10 mouse cellular contexts compared by ENCODE assay signal in genomic region chr2:128318956-128319355, GRCm38 (mm10).
A peak's percentile ranks its signal among the peaks of the same experiment; 100 is the strongest.
DNase-seq lines count a peak whose midpoint lies in the region; ATAC-seq lines count a peak whose summit lies in the region.
"Had no signal": no experiment of that assay in that cellular context is flagged by ENCODE, and none has a peak within 500 bp of the region (broad histone marks: within the 10 kb centered on the region; RNA-seq: fewer than 3 reads in every experiment).

No protein-coding gene starts in this region.

- 25% methylated on average over 5 of the region's 5 CpGs for WGBS in kidney, embryonic 15.5 days
- WGBS in limb, embryonic 10.5 days, result 53% methylated on average over 5 of the region's 5 CpGs
- WGBS in forebrain, embryonic 14.5 days, result 84% methylated on average over 5 of the region's 5 CpGs

- no peaks in the 10 kb centered on the region for H3K36me3 ChIP-seq in kidney, embryonic 15.5 days
- no peaks in the 10 kb centered on the region for H3K36me3 ChIP-seq in limb, embryonic 10.5 days
- no peaks in the 10 kb centered on the region for H3K36me3 ChIP-seq in forebrain, embryonic 14.5 days (ENCODE audit: control insufficient read depth, insufficient read depth, low read length)

- DNase-seq in kidney, adult 9 months, result no peak
- peak; percentile 42 for DNase-seq in limb, embryonic 10.5 days (ENCODE audit: low spot score)
- peak; percentile 57 for DNase-seq in thymus, postnatal 14 days
- DNase-seq in spleen, postnatal 14 days (ENCODE audit: low spot score in 2 of 2), result no peak
- no peak for DNase-seq in frontal cortex, postnatal 14 days (ENCODE audit: low spot score in 2 of 2)
- no peak for DNase-seq in forebrain, embryonic 14.5 days (ENCODE audit: low spot score)
- DNase-seq: kidney, adult 11 months; lung, postnatal 4 days had no signal

- H3K4me2 ChIP-seq in kidney, embryonic 15.5 days, result no peak overlapping the region
- no peak overlapping the region for H3K4me2 ChIP-seq in forebrain, embryonic 14.5 days (ENCODE audit: low read length)

- no peaks in the 10 kb centered on the region for H3K9me3 ChIP-seq in kidney, embryonic 15.5 days (replicated peaks)
- no peaks in the 10 kb centered on the region for H3K9me3 ChIP-seq in limb, embryonic 10.5 days (replicated peaks)
- no peaks in the 10 kb centered on the region for H3K9me3 ChIP-seq in forebrain, embryonic 14.5 days (replicated peaks; ENCODE audit: control insufficient read depth, low read length)

- peaks cover 18% of the 10 kb centered on the region for H3K4me1 ChIP-seq in kidney, embryonic 15.5 days
- H3K4me1 ChIP-seq in limb, embryonic 10.5 days, result peaks cover 31% of the 10 kb centered on the region
- peaks cover 4% of the 10 kb centered on the region; the same call in 1 of the 2 replicates for H3K4me1 ChIP-seq in forebrain, embryonic 14.5 days (ENCODE audit: control insufficient read depth, insufficient read depth, low read length)

- peak; percentile 79 for ATAC-seq in kidney, embryonic 15.5 days (replicated peaks; ENCODE audit: low FRiP score)
- ATAC-seq in common myeloid progenitor, adult 5-6 weeks (replicated peaks; ENCODE audit: low read depth, poor library complexity, severe bottlenecking), result peak; percentile 51
- no peak for ATAC-seq in forebrain, embryonic 14.5 days

- no peak overlapping the region for H3K27ac ChIP-seq in kidney, embryonic 15.5 days
- H3K27ac ChIP-seq in limb, embryonic 10.5 days, result 0 out of 2 replicates have a peak overlapping the region, but pooled peaks have one; percentile 42
- H3K27ac ChIP-seq in forebrain, embryonic 14.5 days (ENCODE audit: low read depth, low read length), result no peak overlapping the region

- no peaks in the 10 kb centered on the region for H3K27me3 ChIP-seq in kidney, embryonic 15.5 days
- H3K27me3 ChIP-seq in limb, embryonic 10.5 days (ENCODE audit: low read depth, poor library complexity, severe bottlenecking), result no peaks in the 10 kb centered on the region
- no peaks in the 10 kb centered on the region for H3K27me3 ChIP-seq in forebrain, embryonic 14.5 days (replicated peaks; ENCODE audit: control insufficient read depth, insufficient read depth, low read length)

- H3K9ac ChIP-seq in kidney, embryonic 15.5 days, result no peak overlapping the region
- H3K9ac ChIP-seq in forebrain, embryonic 14.5 days (ENCODE audit: low read length), result no peak overlapping the region

- H3K4me3 ChIP-seq in kidney, embryonic 15.5 days (replicated peaks), result no peak overlapping the region
- H3K4me3 ChIP-seq in limb, embryonic 10.5 days, result no peak overlapping the region
- no peak overlapping the region for H3K4me3 ChIP-seq in forebrain, embryonic 14.5 days (ENCODE audit: low read depth, low read length)

Comparison
In these comparisons a context has a peak if more than half of its experiments do, and no peak if none do; other contexts are left out.
1. DNase-seq: peak in limb, embryonic 10.5 days (single experiment) and thymus, postnatal 14 days (single experiment); none in kidney, adult 9 months (single experiment), spleen, postnatal 14 days (0 of 2), frontal cortex, postnatal 14 days (0 of 2) and forebrain, embryonic 14.5 days (single experiment).